Mouse (Mus musculus): ENCODE data around the gene Gm10985.

Gene Gm10985

DNA sequence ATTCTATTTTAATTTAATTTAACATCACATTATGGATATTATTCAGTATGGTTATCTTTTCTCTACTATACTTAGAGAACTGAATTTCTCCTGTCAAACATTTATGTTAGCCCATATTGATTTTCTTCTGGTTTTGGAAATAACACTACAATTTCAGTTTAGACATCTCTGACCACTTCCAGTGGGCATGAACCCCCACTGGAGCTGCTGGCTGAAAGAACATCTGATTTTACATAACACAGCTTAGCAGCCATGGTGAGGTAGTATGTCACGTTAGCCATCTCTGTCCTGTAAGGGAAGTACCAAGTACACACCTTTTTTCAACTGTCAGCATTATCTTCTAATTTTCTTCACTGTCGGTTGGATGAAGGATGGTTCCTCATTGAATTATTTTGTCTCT lies at the start of gene Gm10985:
TSS of gene Gm10985 (plus strand) at position 301 of the 400 bp plus-strand sequence.
- DNase-seq (ENCODE audit: low spot score): no peak

- no peak for DNase-seq (ENCODE audit: low spot score)
These were observed 48.0 kb upstream of the Gm10985 start for GRCm38 (mm10) chr3:53796933-53797332.

GRCm38 (mm10) chr3:53799671-53800070 lies 45.2 kb upstream of the Gm10985 start:
- no peak for DNase-seq (ENCODE audit: low spot score)

DNA sequence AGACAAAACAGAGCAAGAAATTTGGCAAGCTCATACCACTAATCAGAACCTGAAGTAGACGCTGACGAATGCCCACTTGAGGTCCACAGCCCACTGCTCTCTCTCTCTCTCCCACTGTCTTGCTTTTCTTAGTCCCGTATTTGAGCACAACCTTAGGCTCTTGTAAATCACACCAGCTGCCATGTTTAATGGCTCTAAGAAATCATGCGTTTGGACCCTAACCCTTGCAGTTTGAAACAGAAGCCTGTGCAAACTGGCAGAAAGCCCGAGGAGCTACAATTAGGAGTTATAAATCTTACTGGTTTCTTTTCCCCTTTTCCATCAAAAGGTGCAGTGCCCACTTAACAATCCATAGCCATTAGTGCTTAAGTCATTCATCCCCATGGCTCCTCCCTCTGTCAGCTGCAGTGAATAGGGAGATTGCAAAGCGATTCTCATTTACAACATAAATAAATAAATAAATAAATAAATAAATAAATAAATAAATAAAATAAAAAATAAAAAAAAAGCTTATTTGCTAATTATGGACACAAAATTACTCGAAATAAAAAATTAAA lies 31.4 kb upstream of the Gm10985 start:
- no peak for DNase-seq (ENCODE audit: low spot score)

DNA sequence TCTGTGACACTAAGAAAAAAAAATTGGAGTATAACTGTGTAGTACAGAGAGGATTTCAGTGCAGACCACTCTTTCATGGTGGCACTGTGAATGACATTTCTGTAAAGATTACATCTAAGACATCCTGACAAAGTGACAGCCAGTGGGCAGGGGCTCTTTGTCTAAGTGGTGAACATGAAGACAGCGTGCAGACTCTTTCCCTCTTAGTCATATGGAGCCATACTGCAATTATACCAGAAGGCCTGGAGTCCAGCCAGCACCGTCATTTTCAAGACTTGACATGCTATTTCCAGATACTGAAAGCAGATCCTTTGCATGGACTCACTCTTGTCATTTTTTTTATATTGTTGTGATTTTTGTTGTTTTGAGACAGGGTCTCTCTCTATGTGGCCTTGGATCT lies 10.6 kb upstream of the Gm10985 start:
- no peak for DNase-seq (ENCODE audit: low spot score)

DNA sequence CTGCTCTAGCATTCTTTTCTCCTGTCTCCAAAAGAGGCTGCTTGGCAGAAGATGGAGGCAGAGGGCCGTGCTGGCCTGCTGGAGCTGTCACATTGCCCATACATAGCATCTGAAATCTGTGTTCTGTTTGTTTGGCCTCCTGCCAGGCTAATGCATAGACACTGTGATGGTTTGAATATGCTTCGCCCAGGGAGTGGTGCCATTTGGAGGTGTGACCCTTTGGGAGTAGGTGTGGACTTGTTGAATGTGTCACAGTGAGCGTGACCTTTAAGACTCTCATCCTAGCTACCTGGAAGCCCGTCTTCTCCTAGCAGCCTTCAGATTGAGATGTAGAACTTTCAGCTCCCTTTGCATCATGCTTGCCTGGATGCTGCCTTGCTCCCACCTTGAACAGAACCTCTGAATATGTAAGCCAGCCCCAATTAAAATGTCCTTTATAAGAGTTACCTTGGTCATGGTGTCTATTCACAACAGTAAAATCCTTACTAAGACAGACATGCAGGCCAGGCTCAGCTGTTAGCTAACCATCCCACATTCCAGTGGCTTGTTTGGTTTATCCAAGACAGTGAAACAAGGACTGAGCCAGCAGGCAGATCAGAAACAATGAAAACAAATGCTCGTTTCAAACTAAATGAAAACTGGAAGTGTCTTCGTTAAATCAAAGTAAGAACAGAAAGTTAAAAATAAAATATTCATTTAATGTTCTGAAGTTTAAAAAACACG lies 1.5 kb downstream of the Gm10985 start:
- no peak for DNase-seq (ENCODE audit: low spot score)

DNA sequence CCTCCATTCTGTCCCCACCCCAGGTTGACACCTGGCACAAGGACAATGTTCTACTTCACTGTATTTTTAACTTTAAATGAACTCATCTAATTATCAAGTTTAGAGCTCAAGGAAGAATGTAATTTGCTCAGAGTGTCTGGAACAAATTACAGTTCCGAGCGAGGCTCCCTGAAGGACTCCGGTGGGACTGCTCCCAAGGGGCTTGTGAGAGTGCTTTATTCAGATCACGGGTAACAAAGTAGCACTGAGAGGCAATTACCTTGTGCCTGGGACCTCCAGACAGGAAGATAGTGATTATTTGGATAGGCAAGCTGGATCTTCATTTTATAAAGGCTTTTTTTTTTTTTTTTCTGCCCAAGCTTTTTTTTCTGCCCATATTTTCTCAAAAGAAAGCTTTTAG lies 2.8 kb downstream of the Gm10985 start:
- no peak for DNase-seq (ENCODE audit: low spot score)

DNA sequence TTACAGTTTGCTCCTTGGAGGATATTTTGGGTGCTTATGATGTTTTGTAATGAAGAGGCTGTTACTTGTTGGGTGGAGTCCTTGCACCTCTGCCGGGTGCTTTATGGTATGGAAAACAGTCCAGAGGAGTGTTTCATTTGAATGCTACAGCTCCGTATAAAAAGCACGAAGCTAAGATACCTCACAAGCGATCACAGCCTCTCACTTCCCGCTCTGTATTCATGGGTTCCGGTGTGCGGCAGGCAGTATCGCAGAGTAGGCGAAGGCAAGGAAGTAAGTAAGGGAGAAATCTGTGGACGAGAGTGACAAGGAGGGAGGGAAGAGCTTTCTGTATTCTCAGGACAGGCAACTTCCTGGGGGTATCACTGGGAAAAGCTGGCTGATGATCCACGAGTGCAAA lies 3.4 kb downstream of the Gm10985 start:
- no peak for DNase-seq (ENCODE audit: low spot score)

DNA sequence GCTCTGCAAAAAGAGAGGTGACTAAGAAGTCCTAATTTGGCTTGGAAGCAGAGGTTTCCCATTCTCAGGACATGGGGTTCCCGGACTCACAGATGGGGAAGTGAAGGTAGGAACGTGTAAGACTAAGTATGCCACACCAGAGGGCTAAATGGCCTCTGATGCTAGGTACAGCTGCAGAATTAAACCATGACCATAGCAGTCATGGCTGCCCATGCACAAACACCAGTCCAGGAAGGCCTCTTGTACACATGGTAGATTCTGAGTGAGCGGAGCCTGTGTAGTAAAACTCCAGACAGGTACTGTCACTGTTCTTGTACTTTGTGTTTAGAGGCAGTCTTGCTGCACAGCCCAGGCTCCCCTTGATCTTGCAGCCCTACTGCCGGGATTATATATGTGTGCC lies 9.4 kb downstream of the Gm10985 start:
- DNase-seq (ENCODE audit: low spot score): no peak

DNA sequence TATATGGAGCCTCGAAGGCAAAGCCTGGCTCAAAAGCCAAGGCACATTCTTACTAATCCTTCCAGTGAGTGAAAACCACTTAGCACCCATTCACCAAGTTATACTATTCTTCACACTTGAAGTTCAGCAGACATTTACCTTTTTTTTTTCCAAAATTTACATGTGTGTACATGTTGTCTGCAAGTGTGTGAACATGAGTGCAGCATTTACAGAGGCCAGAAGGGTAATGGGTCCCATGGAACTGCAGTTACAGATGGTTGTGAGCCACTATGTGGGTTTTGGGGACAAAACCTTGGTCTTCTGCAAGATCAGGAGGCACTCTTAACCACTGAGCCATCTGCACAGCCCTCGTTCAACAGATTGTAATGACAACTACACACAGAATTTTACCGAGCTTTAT lies 9.9 kb downstream of the Gm10985 start:
- no peak for DNase-seq (ENCODE audit: low spot score)

- peak; percentile 88 for DNase-seq (ENCODE audit: low spot score)
These were observed 18.7 kb downstream of the Gm10985 start, which contains the start of gene Ufm1 for GRCm38 (mm10) chr3:53863383-53864220. Gene Ufm1 (minus strand): TSS chr3:53863830.

DNA sequence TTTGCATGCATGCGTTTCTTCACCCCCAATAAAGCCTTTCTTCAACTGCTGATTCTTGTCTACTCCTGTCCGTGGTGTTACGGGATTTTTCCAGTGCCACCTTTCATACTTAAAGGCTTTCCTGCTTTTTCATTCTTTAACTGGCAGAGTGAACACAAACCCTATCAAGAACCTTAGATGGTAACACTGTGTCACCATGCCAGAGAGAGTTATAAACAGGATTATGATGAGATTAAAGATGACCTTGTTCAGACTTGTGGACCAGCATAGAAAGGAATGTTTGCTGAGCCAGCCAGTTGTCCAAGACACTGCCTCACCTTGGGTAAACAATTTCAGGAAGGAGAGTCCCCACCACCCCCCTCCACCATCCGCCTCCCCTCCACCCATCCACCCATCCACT lies 23.3 kb downstream of the Gm10985 start:
- DNase-seq (ENCODE audit: low spot score): no peak

DNA sequence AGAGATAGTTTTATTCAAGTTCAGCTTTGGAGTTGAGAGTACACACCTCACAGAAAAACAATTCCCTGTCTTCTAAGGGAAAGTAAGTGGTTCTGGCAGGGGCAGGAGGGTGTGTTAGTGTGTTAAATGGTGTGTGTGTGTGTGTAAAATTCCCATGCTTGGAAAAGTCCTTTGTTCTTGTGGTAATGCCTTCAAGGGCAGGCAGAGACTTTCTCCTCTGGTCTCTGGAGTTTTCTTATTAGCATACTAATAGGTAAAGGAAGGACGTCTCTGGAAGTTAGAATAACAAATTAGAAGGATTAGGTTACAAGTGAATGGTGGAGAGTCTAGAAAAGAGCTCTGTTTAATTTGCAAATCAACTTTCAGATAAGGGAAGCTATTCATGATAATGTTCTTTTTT lies 24.4 kb downstream of the Gm10985 start:
- DNase-seq (ENCODE audit: low spot score): no peak

DNA sequence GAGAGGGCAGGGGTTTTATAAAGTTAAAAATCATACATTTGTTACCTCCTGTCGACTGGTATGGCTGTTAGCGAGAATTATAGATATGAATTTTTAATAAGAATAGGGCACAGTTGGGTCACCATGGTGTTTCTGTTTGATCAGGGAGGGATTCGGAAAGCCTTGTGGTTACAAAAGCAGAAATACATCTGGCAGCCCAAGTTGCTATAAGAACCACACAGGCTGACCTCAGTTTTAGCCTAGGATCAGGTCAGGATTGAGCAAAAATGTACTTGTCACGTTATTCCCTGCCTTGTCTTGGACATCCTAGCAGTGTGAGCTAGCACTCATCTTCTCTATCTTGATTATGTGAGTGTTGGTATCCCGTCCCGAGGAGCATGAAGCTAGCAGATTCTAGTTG lies 25.6 kb downstream of the Gm10985 start:
- no peak for DNase-seq (ENCODE audit: low spot score)

DNA sequence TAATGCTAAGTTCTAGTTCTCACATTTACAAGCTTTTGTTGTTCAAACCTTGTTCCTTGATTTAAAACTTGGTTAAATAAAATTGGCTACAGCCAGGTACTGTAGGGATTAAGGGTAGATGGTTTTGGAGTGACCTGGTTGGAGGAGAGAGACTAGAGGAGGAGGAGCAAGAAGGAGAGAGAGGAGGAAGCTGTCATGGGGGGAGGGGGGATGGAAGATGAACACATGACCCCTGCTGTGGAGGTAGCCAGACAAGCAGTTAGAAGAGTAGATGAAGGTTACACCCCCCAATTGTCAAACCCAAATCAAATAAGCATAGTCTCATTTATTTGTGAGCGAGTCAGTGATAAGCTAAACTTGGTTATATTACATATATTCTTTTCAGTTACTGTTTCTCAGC lies 26.7 kb downstream of the Gm10985 start:
- no peak for DNase-seq (ENCODE audit: low spot score)

DNA sequence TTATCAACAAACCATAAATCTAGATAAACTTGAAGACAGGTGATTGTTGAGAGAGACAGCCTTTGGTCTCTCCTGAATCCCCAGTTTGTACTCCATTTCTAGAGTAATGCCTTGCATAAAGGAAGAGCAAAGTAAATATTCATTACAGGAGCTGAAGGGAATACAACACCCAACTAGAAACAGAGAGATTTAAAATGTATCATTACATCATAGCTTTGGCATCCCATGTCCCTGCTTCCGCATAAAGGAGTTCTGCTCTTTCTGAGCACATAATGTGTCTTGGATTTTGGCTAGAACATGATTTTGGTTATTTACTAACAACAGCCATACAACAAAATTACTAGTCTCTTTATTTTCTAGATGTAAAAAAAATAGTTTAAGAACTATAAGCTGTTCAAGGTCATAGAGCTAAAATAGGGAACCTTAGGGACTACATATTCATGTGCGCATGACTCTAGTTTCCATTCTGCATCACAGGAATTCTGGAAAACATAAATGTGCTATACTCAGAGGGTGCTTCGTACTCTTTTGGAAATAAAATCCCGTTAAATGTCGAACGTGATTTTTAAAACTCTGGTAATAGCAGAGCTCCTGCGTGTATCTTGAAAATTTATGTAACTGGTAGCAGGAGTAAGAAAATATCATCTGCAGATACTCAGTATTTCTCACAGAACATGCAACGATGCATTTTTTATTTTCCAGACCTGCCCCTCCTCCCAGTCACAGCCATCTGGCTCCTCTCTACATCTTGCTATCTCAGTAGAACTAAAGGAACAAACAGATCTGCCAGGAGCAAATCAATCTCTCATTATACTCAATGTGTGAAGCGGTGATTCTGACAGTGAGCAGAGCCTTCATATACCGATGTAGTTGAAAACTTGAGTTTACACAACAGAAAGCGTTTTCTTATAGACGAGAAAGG lies 46.0 kb downstream of the Gm10985 start:
- no peak for DNase-seq (ENCODE audit: low spot score)

All from testis, postnatal 10 days (tissue).